Mouse (Mus musculus): ENCODE results near the gene Ppp2r2d. TPM values are rescaled to one million over a fixed set of nuclear protein-coding genes. Genes with fewer than 3 reads are reported as not detected.

The Ppp2r2d gene
- 40.5 and 42.5 TPM in 2 replicates for polyA plus RNA-seq (2014; fragmentation: Nextera tagmentation; extraction: Ambion mirVana)

- H3K4me1 ChIP-seq (ENCODE audit: control insufficient read depth, insufficient read depth, low read length): peaks cover 33% of the 10 kb centered on the region
- ATAC-seq (ENCODE audit: low read depth): peak; percentile 95
- DNase-seq (ENCODE audit: low spot score): peak; percentile 97
- no peaks in the 10 kb centered on the region for H3K27me3 ChIP-seq (replicated peaks; ENCODE audit: control insufficient read depth, insufficient read depth, low read length)
- peak within 1 kb of the TSS; percentile 93 for H3K27ac ChIP-seq (replicated peaks; ENCODE audit: low read depth, low read length)
- H3K9me3 ChIP-seq (ENCODE audit: control insufficient read depth, low read length): no peaks in the 10 kb centered on the region
- peak within 1 kb of the TSS; percentile 85 for H3K4me2 ChIP-seq (ENCODE audit: low read depth, low read length)
- WGBS: under 1% methylated on average over 24 of the region's 51 CpGs
- peaks cover 12% of the 10 kb centered on the region for H3K36me3 ChIP-seq (ENCODE audit: control insufficient read depth, insufficient read depth, low read length)
- H3K4me3 ChIP-seq (ENCODE audit: low read depth, low read length): peak within 1 kb of the TSS; percentile 97
- peak within 1 kb of the TSS; percentile 98 for H3K9ac ChIP-seq (ENCODE audit: low read depth, low read length)
Observed at GRCm38 (mm10) chr7:138845544-138846391, at the start of gene Ppp2r2d, which contains the start of gene Mapk1ip1. Gene Ppp2r2d, plus strand, starts transcription at chr7:138846079. Gene Mapk1ip1, minus strand, starts transcription at chr7:138846273.

- 25% methylated on average over 4 of the region's 4 CpGs for WGBS
- DNase-seq (ENCODE audit: low spot score) (no peak), ATAC-seq (ENCODE audit: low read depth) (no peak)
- H3K4me3 ChIP-seq (ENCODE audit: low read depth, low read length): no peak overlapping the region
- no peaks in the 10 kb centered on the region for H3K27me3 ChIP-seq (replicated peaks; ENCODE audit: control insufficient read depth, insufficient read depth, low read length)
- no peaks in the 10 kb centered on the region for H3K36me3 ChIP-seq (ENCODE audit: control insufficient read depth, insufficient read depth, low read length)
- H3K9me3 ChIP-seq (ENCODE audit: control insufficient read depth, low read length): 0 out of 2 replicates have a peak, but pooled peaks cover 6% of the 10 kb centered on the region
- H3K27ac ChIP-seq (replicated peaks; ENCODE audit: low read depth, low read length): no peak overlapping the region
- no peak overlapping the region for H3K9ac ChIP-seq (ENCODE audit: low read depth, low read length)
- H3K4me2 ChIP-seq (ENCODE audit: low read depth, low read length): no peak overlapping the region
- no peaks in the 10 kb centered on the region for H3K4me1 ChIP-seq (ENCODE audit: control insufficient read depth, insufficient read depth, low read length)
Observed at GRCm38 (mm10) chr7:138803386-138803785, 42.5 kb upstream of the Ppp2r2d start.

DNA sequence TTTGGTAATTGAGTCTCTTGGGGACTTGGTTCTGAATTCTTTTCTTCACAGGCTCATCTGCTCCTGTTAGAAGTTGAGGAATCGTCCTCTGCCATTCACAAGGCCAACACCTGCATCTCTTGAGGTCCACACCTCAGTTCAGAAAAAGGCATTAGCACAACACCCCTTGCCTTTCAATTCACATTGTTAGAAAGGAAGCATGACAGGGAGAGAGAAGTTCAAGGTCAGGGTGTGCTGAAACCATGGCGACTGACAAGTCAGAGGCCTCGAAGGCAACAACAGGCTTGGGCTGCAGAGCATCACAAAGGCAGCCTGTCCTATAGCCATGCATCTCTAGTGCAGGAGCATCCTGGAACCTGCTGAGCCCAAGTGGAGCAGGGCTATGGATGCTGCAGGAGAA lies 38.7 kb upstream of the Ppp2r2d start:
- Histone ChIP-seq H3K27ac (replicated peaks; ENCODE audit: low read depth, low read length) (no peak overlapping the region), H3K4me1 (ENCODE audit: control insufficient read depth, insufficient read depth, low read length) (no peaks in the 10 kb centered on the region), H3K4me2 (ENCODE audit: low read depth, low read length) (no peak overlapping the region), H3K9ac (ENCODE audit: low read depth, low read length) (no peak overlapping the region), H3K36me3 (ENCODE audit: control insufficient read depth, insufficient read depth, low read length) (no peaks in the 10 kb centered on the region), H3K4me3 (ENCODE audit: low read depth, low read length) (no peak overlapping the region), H3K27me3 (replicated peaks; ENCODE audit: control insufficient read depth, insufficient read depth, low read length) (no peaks in the 10 kb centered on the region), H3K9me3 (ENCODE audit: control insufficient read depth, low read length) (0 out of 2 replicates have a peak, but pooled peaks cover 6% of the 10 kb centered on the region)
- WGBS: 82% methylated on average over 3 of the region's 3 CpGs
- no peak for DNase-seq (ENCODE audit: low spot score)
- ATAC-seq (ENCODE audit: low read depth): no peak

GRCm38 (mm10) chr7:138813213-138813875 lies 32.5 kb upstream of the Ppp2r2d start:
- Histone ChIP-seq H3K27me3 (replicated peaks; ENCODE audit: control insufficient read depth, insufficient read depth, low read length) (no peaks in the 10 kb centered on the region), H3K9me3 (ENCODE audit: control insufficient read depth, low read length) (no peaks in the 10 kb centered on the region), H3K9ac (ENCODE audit: low read depth, low read length) (no peak overlapping the region), H3K36me3 (ENCODE audit: control insufficient read depth, insufficient read depth, low read length) (no peaks in the 10 kb centered on the region), H3K27ac (replicated peaks; ENCODE audit: low read depth, low read length) (no peak overlapping the region), H3K4me2 (ENCODE audit: low read depth, low read length) (no peak overlapping the region), H3K4me3 (ENCODE audit: low read depth, low read length) (no peak overlapping the region), H3K4me1 (ENCODE audit: control insufficient read depth, insufficient read depth, low read length) (peaks cover 6% of the 10 kb centered on the region; the same call in 1 of the 2 replicates)
- WGBS: 57% methylated on average over 11 of the region's 11 CpGs
- ATAC-seq (ENCODE audit: low read depth): no peak
- DNase-seq (ENCODE audit: low spot score): peak; percentile 10

- Histone ChIP-seq H3K4me1 (ENCODE audit: control insufficient read depth, insufficient read depth, low read length) (peaks cover 3% of the 10 kb centered on the region; the same call in 1 of the 2 replicates), H3K27ac (replicated peaks; ENCODE audit: low read depth, low read length) (no peak overlapping the region), H3K9ac (ENCODE audit: low read depth, low read length) (no peak overlapping the region), H3K27me3 (replicated peaks; ENCODE audit: control insufficient read depth, insufficient read depth, low read length) (no peaks in the 10 kb centered on the region), H3K4me2 (ENCODE audit: low read depth, low read length) (no peak overlapping the region), H3K9me3 (ENCODE audit: control insufficient read depth, low read length) (no peaks in the 10 kb centered on the region), H3K36me3 (ENCODE audit: control insufficient read depth, insufficient read depth, low read length) (no peaks in the 10 kb centered on the region), H3K4me3 (ENCODE audit: low read depth, low read length) (no peak overlapping the region)
- WGBS: 61% methylated on average over 4 of the region's 4 CpGs
- no peak for ATAC-seq (ENCODE audit: low read depth)
- no peak for DNase-seq (ENCODE audit: low spot score)
Observed at GRCm38 (mm10) chr7:138818314-138818713, 27.6 kb upstream of the Ppp2r2d start.

- 82% methylated on average over 6 of the region's 6 CpGs for WGBS
- Histone ChIP-seq H3K9ac (ENCODE audit: low read depth, low read length) (no peak overlapping the region), H3K9me3 (ENCODE audit: control insufficient read depth, low read length) (no peaks in the 10 kb centered on the region), H3K27me3 (replicated peaks; ENCODE audit: control insufficient read depth, insufficient read depth, low read length) (no peaks in the 10 kb centered on the region), H3K27ac (replicated peaks; ENCODE audit: low read depth, low read length) (no peak overlapping the region), H3K36me3 (ENCODE audit: control insufficient read depth, insufficient read depth, low read length) (no peaks in the 10 kb centered on the region), H3K4me1 (ENCODE audit: control insufficient read depth, insufficient read depth, low read length) (no peaks in the 10 kb centered on the region), H3K4me3 (ENCODE audit: low read depth, low read length) (no peak overlapping the region), H3K4me2 (ENCODE audit: low read depth, low read length) (no peak overlapping the region)
- DNase-seq (ENCODE audit: low spot score) (no peak), ATAC-seq (ENCODE audit: low read depth) (no peak)
Observed at GRCm38 (mm10) chr7:138824423-138824822, 21.5 kb upstream of the Ppp2r2d start.

DNA sequence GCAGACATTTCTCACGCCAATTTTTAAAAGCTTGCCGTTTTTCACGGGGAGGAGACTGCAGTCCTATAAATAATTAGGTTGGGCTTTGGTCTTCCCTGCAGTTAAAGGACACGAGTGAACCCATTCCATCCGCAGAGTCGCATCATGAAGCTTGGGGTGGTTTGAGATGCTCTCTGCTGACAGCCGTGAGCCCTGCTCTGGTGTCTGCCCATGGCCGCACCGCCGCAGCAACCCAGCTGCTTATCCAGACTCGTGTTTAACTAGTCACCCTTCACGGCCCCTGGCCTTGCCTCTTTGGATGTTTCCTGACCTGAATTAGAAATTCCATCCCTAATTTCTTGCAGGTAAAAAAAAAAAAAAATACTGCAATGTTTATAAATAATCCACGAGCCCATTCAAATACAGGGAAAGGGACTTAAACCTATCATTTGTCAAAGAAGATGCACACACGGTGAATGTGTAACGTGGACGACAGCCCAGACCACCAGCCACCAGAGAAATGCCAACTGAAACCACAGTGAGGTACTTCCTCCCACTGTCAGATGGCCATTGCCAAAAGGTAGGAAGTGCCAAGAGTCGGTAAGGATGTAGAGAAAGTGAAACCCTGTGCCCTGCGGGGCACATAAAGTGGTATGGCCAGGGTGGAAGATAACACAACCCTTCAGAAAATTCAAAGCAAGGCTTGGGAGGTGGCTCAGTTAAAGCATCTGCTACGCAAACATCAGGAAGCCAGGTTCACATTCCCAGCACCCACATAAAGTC lies 20.7 kb upstream of the Ppp2r2d start:
- Histone ChIP-seq H3K27ac (replicated peaks; ENCODE audit: low read depth, low read length) (no peak overlapping the region), H3K4me2 (ENCODE audit: low read depth, low read length) (no peak overlapping the region), H3K4me3 (ENCODE audit: low read depth, low read length) (no peak overlapping the region), H3K27me3 (replicated peaks; ENCODE audit: control insufficient read depth, insufficient read depth, low read length) (no peaks in the 10 kb centered on the region), H3K4me1 (ENCODE audit: control insufficient read depth, insufficient read depth, low read length) (no peaks in the 10 kb centered on the region), H3K9ac (ENCODE audit: low read depth, low read length) (no peak overlapping the region), H3K9me3 (ENCODE audit: control insufficient read depth, low read length) (no peaks in the 10 kb centered on the region), H3K36me3 (ENCODE audit: control insufficient read depth, insufficient read depth, low read length) (no peaks in the 10 kb centered on the region)
- ATAC-seq (ENCODE audit: low read depth) (no peak), DNase-seq (ENCODE audit: low spot score) (no peak)
- 80% methylated on average over 19 of the region's 19 CpGs for WGBS

GRCm38 (mm10) chr7:138827812-138828211 lies 18.1 kb upstream of the Ppp2r2d start:
- Histone ChIP-seq H3K4me1 (ENCODE audit: control insufficient read depth, insufficient read depth, low read length) (no peaks in the 10 kb centered on the region), H3K9ac (ENCODE audit: low read depth, low read length) (no peak overlapping the region), H3K36me3 (ENCODE audit: control insufficient read depth, insufficient read depth, low read length) (no peaks in the 10 kb centered on the region), H3K4me3 (ENCODE audit: low read depth, low read length) (no peak overlapping the region), H3K27me3 (replicated peaks; ENCODE audit: control insufficient read depth, insufficient read depth, low read length) (no peaks in the 10 kb centered on the region), H3K4me2 (ENCODE audit: low read depth, low read length) (no peak overlapping the region), H3K9me3 (ENCODE audit: control insufficient read depth, low read length) (no peaks in the 10 kb centered on the region), H3K27ac (replicated peaks; ENCODE audit: low read depth, low read length) (no peak overlapping the region)
- ATAC-seq (ENCODE audit: low read depth) (peak; percentile 18; the same call in 1 of the 2 replicates), DNase-seq (ENCODE audit: low spot score) (peak; percentile 62)
- WGBS: 18% methylated on average over 11 of the region's 11 CpGs

Data from embryonic facial prominence, embryonic 14.5 days (tissue).